In the genomic region with DNA sequence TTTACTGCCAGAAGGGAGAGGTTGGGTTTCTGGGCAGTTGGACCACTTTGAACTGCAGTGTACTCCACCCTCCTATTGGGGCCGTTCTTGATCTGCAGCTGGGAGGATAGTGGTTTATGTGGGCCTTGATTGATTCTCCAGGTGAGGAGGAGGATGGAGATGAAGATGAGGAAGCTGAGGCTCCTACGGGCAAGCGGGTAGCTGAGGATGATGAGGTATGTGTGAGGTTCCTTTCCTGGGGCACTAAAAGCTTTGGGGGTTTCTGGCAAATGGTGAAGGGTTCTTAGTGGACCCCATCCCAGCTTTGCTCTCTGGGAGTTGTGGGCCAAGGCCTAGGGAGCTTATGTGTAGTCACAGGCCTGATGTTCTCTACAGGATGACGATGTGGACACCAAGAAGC, we compare ENCODE assay signal across 8 mouse cellular contexts. TPM values are rescaled to one million over a fixed set of nuclear protein-coding genes. Genes with fewer than 3 reads are reported as not detected.
DNase-seq lines count a peak whose midpoint lies in the region; ATAC-seq and TF ChIP-seq lines count a peak whose summit lies in the region.

No protein-coding gene starts in this region.

- no peaks in the 10 kb centered on the region for H3K27me3 ChIP-seq in heart, embryonic 14.5 days (ENCODE audit: control insufficient read depth, insufficient read depth, low read length)
- H3K27me3 ChIP-seq in MEL (ENCODE audit: control insufficient read depth in 1 of 2, insufficient read depth in 2 of 2, low read length in 2 of 2): no peaks in the 10 kb centered on the region
- H3K27me3 ChIP-seq in hindbrain, embryonic 13.5 days: no peaks in the 10 kb centered on the region
- no peaks in the 10 kb centered on the region for H3K27me3 ChIP-seq in midbrain, embryonic 13.5 days

- no peak for TF ChIP-seq CTCF in MEL (IDR thresholded peaks at IDR 0.05 in 2 of 3, conservative IDR thresholded peaks at IDR 0.05 in 1 of 3; ENCODE audit: control insufficient read depth in 1 of 3, insufficient read depth in 1 of 3, low read depth in 2 of 3, low read length in 3 of 3, poor library complexity in 1 of 3, severe bottlenecking in 1 of 3)

- TF ChIP-seq RAD21 in MEL (IDR thresholded peaks at IDR 0.05; ENCODE audit: low read depth, low read length): no peak

- peak overlapping the region; percentile 85 for H3K4me2 ChIP-seq in heart, embryonic 14.5 days (ENCODE audit: low read length)
- peak overlapping the region; percentile 94 for H3K4me2 ChIP-seq in hindbrain, embryonic 13.5 days
- peak overlapping the region; percentile 97 for H3K4me2 ChIP-seq in midbrain, embryonic 13.5 days (replicated peaks)

- H3K4me1 ChIP-seq in heart, embryonic 14.5 days (ENCODE audit: control insufficient read depth in 2 of 2, insufficient read depth in 2 of 2, low read length in 2 of 2): peaks cover 13 to 30% of the 10 kb centered on the region in 2 experiments
- peaks cover 0 to 15% of the 10 kb centered on the region in 2 experiments; a peak in 2 of 4 replicates for H3K4me1 ChIP-seq in MEL (ENCODE audit: control insufficient read depth in 1 of 2, insufficient read depth in 2 of 2, low read length in 2 of 2)
- peaks cover 48% of the 10 kb centered on the region for H3K4me1 ChIP-seq in hindbrain, embryonic 13.5 days (replicated peaks)
- peaks cover 40% of the 10 kb centered on the region for H3K4me1 ChIP-seq in midbrain, embryonic 13.5 days (replicated peaks)

- H3K36me3 ChIP-seq in heart, embryonic 14.5 days (ENCODE audit: control insufficient read depth, insufficient read depth, low read length): peaks cover 28% of the 10 kb centered on the region
- H3K36me3 ChIP-seq in MEL (ENCODE audit: control insufficient read depth in 1 of 2, insufficient read depth in 2 of 2, low read length in 2 of 2): peaks cover 2 to 16% of the 10 kb centered on the region in 2 experiments
- H3K36me3 ChIP-seq in hindbrain, embryonic 13.5 days: peaks cover 29% of the 10 kb centered on the region
- H3K36me3 ChIP-seq in midbrain, embryonic 13.5 days: peaks cover 27% of the 10 kb centered on the region

- no peak for TF ChIP-seq EP300 in MEL (IDR thresholded peaks at IDR 0.05; ENCODE audit: low read depth in 1 of 2, low read length in 2 of 2)

- no peak for TF ChIP-seq POLR2A in MEL (IDR thresholded peaks at IDR 0.05; ENCODE audit: control insufficient read depth in 1 of 2, insufficient read depth in 1 of 2, low read depth in 1 of 2, low read length in 2 of 2, poor library complexity in 1 of 2)

- H3K9ac ChIP-seq in heart, embryonic 14.5 days (ENCODE audit: low read length): peak overlapping the region; percentile 100
- H3K9ac ChIP-seq in MEL (ENCODE audit: control insufficient read depth, low read depth, low read length, poor library complexity, severe bottlenecking): peak overlapping the region; percentile 98
- H3K9ac ChIP-seq in hindbrain, embryonic 13.5 days: peak overlapping the region; percentile 100
- H3K9ac ChIP-seq in midbrain, embryonic 13.5 days (replicated peaks): peak overlapping the region; percentile 100

- H3K27ac ChIP-seq in heart, embryonic 14.5 days (replicated peaks in 1 of 2; ENCODE audit: control insufficient read depth in 1 of 2, insufficient read depth in 1 of 2, low read depth in 2 of 2, low read length in 2 of 2): no peak overlapping the region
- H3K27ac ChIP-seq in MEL (ENCODE audit: control insufficient read depth, low read depth, low read length): peak overlapping the region; percentile 89
- peak overlapping the region; percentile 100; the same call in 1 of the 2 replicates for H3K27ac ChIP-seq in hindbrain, embryonic 13.5 days
- H3K27ac ChIP-seq in midbrain, embryonic 13.5 days: no peak overlapping the region

- WGBS in heart, embryonic 14.5 days: 48% methylated on average over 4 of the region's 4 CpGs
- WGBS in hindbrain, embryonic 13.5 days: 59% methylated on average over 4 of the region's 4 CpGs
- 52% methylated on average over 4 of the region's 4 CpGs for WGBS in midbrain, embryonic 13.5 days

- DNase-seq in heart, adult 8-10 months (ENCODE audit: low spot score): no peak
- DNase-seq in MEL (ENCODE audit: low read depth, low spot score): no peak
- no peak for DNase-seq in spleen, postnatal 36 days (ENCODE audit: low spot score in 2 of 2)
- no peak for DNase-seq in c-Kit-positive CD71-positive TER-119-positive erythroid progenitor cells, embryonic 14.5 days (ENCODE audit: low spot score)

- peak overlapping the region; percentile 95 to 99; a peak in 3 of 4 replicates for H3K4me3 ChIP-seq in heart, embryonic 14.5 days (ENCODE audit: control insufficient read depth in 1 of 2, insufficient read depth in 1 of 2, low read depth in 1 of 2, low read length in 2 of 2)
- H3K4me3 ChIP-seq in MEL (ENCODE audit: control insufficient read depth in 1 of 2, insufficient read depth in 1 of 2, low read depth in 2 of 2, low read length in 2 of 2): peak overlapping the region; percentile 67 to 96
- H3K4me3 ChIP-seq in hindbrain, embryonic 13.5 days: peak overlapping the region; percentile 99
- H3K4me3 ChIP-seq in midbrain, embryonic 13.5 days (replicated peaks): peak overlapping the region; percentile 100

- H3K79me2 ChIP-seq in MEL (ENCODE audit: control insufficient read depth, insufficient read depth, low read length, poor library complexity): peaks cover 42% of the 10 kb centered on the region

- H3K9me3 ChIP-seq in heart, embryonic 14.5 days (ENCODE audit: control insufficient read depth, low read length): no peaks in the 10 kb centered on the region
- H3K9me3 ChIP-seq in MEL (replicated peaks; ENCODE audit: insufficient read depth, low read length): no peaks in the 10 kb centered on the region
- no peaks in the 10 kb centered on the region for H3K9me3 ChIP-seq in hindbrain, embryonic 13.5 days
- no peaks in the 10 kb centered on the region for H3K9me3 ChIP-seq in midbrain, embryonic 13.5 days

- ATAC-seq in heart, embryonic 14.5 days (ENCODE audit: insufficient number of reproducible peaks, insufficient read depth, low FRiP score, low read depth): no peak
- no peak for ATAC-seq in hindbrain, embryonic 13.5 days (ENCODE audit: low FRiP score)
- no peak for ATAC-seq in midbrain, embryonic 13.5 days
- no peak for ATAC-seq in inflammation-experienced regulatory T-cells, adult 6 months

TF ChIP-seq in MEL, 35 proteins besides CTCF, POLR2A, EP300 and RAD21 (continues in another document):
- TF ChIP-seq GABPA (IDR thresholded peaks at IDR 0.05; ENCODE audit: low read depth, low read length): no peak
- no peak for TF ChIP-seq RCOR1 (IDR thresholded peaks at IDR 0.05; ENCODE audit: low read depth, low read length)
- no peak for TF ChIP-seq MYB (IDR thresholded peaks at IDR 0.05; ENCODE audit: low read depth, low read length)
- TF ChIP-seq MAX (IDR thresholded peaks at IDR 0.05; ENCODE audit: low read length): no peak
- TF ChIP-seq ZMIZ1 (IDR thresholded peaks at IDR 0.05; ENCODE audit: low read depth, low read length): no peak
- no peak for TF ChIP-seq CHD2 (IDR thresholded peaks at IDR 0.05; ENCODE audit: low read length)
- TF ChIP-seq MYC (IDR thresholded peaks at IDR 0.05; ENCODE audit: low read depth, low read length): no peak
- no peak for TF ChIP-seq ETS1 (IDR thresholded peaks at IDR 0.05; ENCODE audit: low read depth, low read length)
- TF ChIP-seq NELFE (IDR thresholded peaks at IDR 0.05; ENCODE audit: low read depth, low read length): no peak
- no peak for TF ChIP-seq SMC3 (IDR thresholded peaks at IDR 0.05; ENCODE audit: low read depth, low read length)
- no peak for TF ChIP-seq MEF2A (IDR thresholded peaks at IDR 0.05; ENCODE audit: extremely low read depth, insufficient replicate concordance, low read depth, low read length, poor library complexity, severe bottlenecking)
- TF ChIP-seq E2F4 (IDR thresholded peaks at IDR 0.05; ENCODE audit: borderline replicate concordance, low read depth, low read length): no peak
- no peak for TF ChIP-seq BHLHE40 (IDR thresholded peaks at IDR 0.05; ENCODE audit: borderline replicate concordance, low read depth, low read length)
- no peak; the same call in 1 of the 2 replicates for TF ChIP-seq CHD1 (IDR thresholded peaks at IDR 0.05; ENCODE audit: low read depth, low read length)

RNA-seq across cellular contexts. Expression of a gene that starts 3.1 kb away (rescaled TPM):
- polyA plus RNA-seq in heart, embryonic 14.5 days (2014; fragmentation: Nextera tagmentation; extraction: Ambion mirVana): 788 and 789 TPM in 2 replicates
- total RNA-seq in heart, adult 8-10 months (2022): 100 to 1,000 TPM; 183 to 230 (median 211) TPM
- 3,309 and 3,407 TPM in 2 replicates for total RNA-seq in MEL (2012; rRNA removed)
- polyA plus RNA-seq in MEL (2012; ENCODE audit: insufficient read depth in 1 of 2, insufficient read length in 2 of 2, low read depth in 1 of 2, low replicate concordance in 2 of 2, missing spikeins in 1 of 2): 1,000 to 10,000 TPM; 2,419 to 4,891 TPM
- 2,123 and 2,193 TPM in 2 replicates for polyA plus RNA-seq in hindbrain, embryonic 13.5 days (2015; fragmentation: Nextera tagmentation; extraction: Ambion mirVana)
- 2,381 and 2,469 TPM in 2 replicates for polyA plus RNA-seq in midbrain, embryonic 13.5 days (2015; fragmentation: Nextera tagmentation; extraction: Ambion mirVana)
- 1,000 to 10,000 TPM; 2,583 to 3,807 (median 2,925) TPM for polyA plus RNA-seq in inflammation-experienced regulatory T-cells, adult 6 months (2017; shearing (Covaris generic))

RNA-seq across cellular contexts. Expression of a gene that starts 52.8 kb away (rescaled TPM):
- 63.5 and 67.9 TPM in 2 replicates for polyA plus RNA-seq in heart, embryonic 14.5 days (2014; fragmentation: Nextera tagmentation; extraction: Ambion mirVana)
- total RNA-seq in heart, adult 8-10 months (2022): 10 to 100 TPM; 38.9 to 47.2 (median 44.3) TPM
- 13.4 and 13.8 TPM in 2 replicates for total RNA-seq in MEL (2012; rRNA removed)
- polyA plus RNA-seq in MEL (2012; ENCODE audit: insufficient read depth in 1 of 2, insufficient read length in 2 of 2, low read depth in 1 of 2, low replicate concordance in 2 of 2, missing spikeins in 1 of 2): 10 to 100 TPM in 1 of 2 experiments, not detected in 1; 79.9 TPM
- polyA plus RNA-seq in hindbrain, embryonic 13.5 days (2015; fragmentation: Nextera tagmentation; extraction: Ambion mirVana): 92.7 and 97.5 TPM in 2 replicates
- 86.6 and 90.2 TPM in 2 replicates for polyA plus RNA-seq in midbrain, embryonic 13.5 days (2015; fragmentation: Nextera tagmentation; extraction: Ambion mirVana)
- 10 to 100 TPM; 17.7 to 21.6 (median 18.1) TPM for polyA plus RNA-seq in inflammation-experienced regulatory T-cells, adult 6 months (2017; shearing (Covaris generic))

RNA-seq across cellular contexts. Expression of a gene that starts 53.1 kb away (rescaled TPM):
- 20.7 and 20.9 TPM in 2 replicates for polyA plus RNA-seq in heart, embryonic 14.5 days (2014; fragmentation: Nextera tagmentation; extraction: Ambion mirVana)
- total RNA-seq in heart, adult 8-10 months (2022): 10 to 100 TPM in 3 of 4 experiments, 1 to 10 TPM in 1; 9.4 to 11.0 (median 10.6) TPM
- total RNA-seq in MEL (2012; rRNA removed): 34.3 and 36.0 TPM in 2 replicates
- 10 to 100 TPM in 1 of 2 experiments, not detected in 1; 64.8 TPM for polyA plus RNA-seq in MEL (2012; ENCODE audit: insufficient read depth in 1 of 2, insufficient read length in 2 of 2, low read depth in 1 of 2, low replicate concordance in 2 of 2, missing spikeins in 1 of 2)
- polyA plus RNA-seq in hindbrain, embryonic 13.5 days (2015; fragmentation: Nextera tagmentation; extraction: Ambion mirVana): 62.8 and 65.0 TPM in 2 replicates
- polyA plus RNA-seq in midbrain, embryonic 13.5 days (2015; fragmentation: Nextera tagmentation; extraction: Ambion mirVana): 67.0 and 70.2 TPM in 2 replicates
- polyA plus RNA-seq in inflammation-experienced regulatory T-cells, adult 6 months (2017; shearing (Covaris generic)): 10 to 100 TPM; 14.5 to 17.0 (median 15.8) TPM

Comparison
In these comparisons a context has a peak if more than half of its experiments do, and no peak if none do; other contexts are left out.
1. H3K27ac ChIP-seq: peak in MEL (single experiment) and hindbrain, embryonic 13.5 days (single experiment); none in heart, embryonic 14.5 days (0 of 2) and midbrain, embryonic 13.5 days (single experiment).
2. Peak in every context shown above with its lines, with median percentiles within 50 percentile points of each other: H3K4me2 ChIP-seq, H3K4me3 ChIP-seq and H3K9ac ChIP-seq.